In genomic region chr3:78358377-78358776, GRCm38 (mm10) we compare ENCODE assay signal across 9 mouse cellular contexts.
DNase-seq lines count a peak whose midpoint lies in the region; ATAC-seq and TF ChIP-seq lines count a peak whose summit lies in the region.
"Had no signal": no experiment of that assay in that cellular context is flagged by ENCODE, and none has a peak within 500 bp of the region (broad histone marks: within the 10 kb centered on the region; RNA-seq: fewer than 3 reads in every experiment).

No protein-coding gene starts in this region.

- no peaks in the 10 kb centered on the region for H3K9me3 ChIP-seq in lung, embryonic 14.5 days (ENCODE audit: low read depth, low read length)
- no peaks in the 10 kb centered on the region for H3K9me3 ChIP-seq in forebrain, embryonic 16.5 days (ENCODE audit: control insufficient read depth, low read length)
- H3K9me3 ChIP-seq: limb, embryonic 12.5 days; stomach, embryonic 15.5 days had no signal

- no peaks in the 10 kb centered on the region for H3K27me3 ChIP-seq in lung, embryonic 14.5 days (ENCODE audit: insufficient read depth, low read length)
- no peaks in the 10 kb centered on the region for H3K27me3 ChIP-seq in forebrain, embryonic 16.5 days (replicated peaks; ENCODE audit: control insufficient read depth, insufficient read depth, low read length)
- H3K27me3 ChIP-seq: limb, embryonic 12.5 days; stomach, embryonic 15.5 days had no signal

- DNase-seq in lung, embryonic 14.5 days, result peak; percentile 88
- DNase-seq in lung, postnatal 4 days, result no peak
- DNase-seq in c-Kit-positive CD71-negative TER-119-negative erythroid progenitor cells, embryonic 14.5 days (ENCODE audit: low read depth), result peak; percentile 10
- peak; percentile 55 for DNase-seq in left cerebral cortex, adult 11 months (ENCODE audit: low spot score)
- peak; percentile 19 for DNase-seq in right cerebral cortex, postnatal 14 days

- no peaks in the 10 kb centered on the region for H3K4me1 ChIP-seq in lung, embryonic 14.5 days (ENCODE audit: insufficient read depth)
- H3K4me1 ChIP-seq in forebrain, embryonic 16.5 days (replicated peaks; ENCODE audit: control insufficient read depth, insufficient read depth, low read length), result peaks cover 3% of the 10 kb centered on the region
- H3K4me1 ChIP-seq: limb, embryonic 12.5 days; stomach, embryonic 15.5 days had no signal

- no peak overlapping the region for H3K4me2 ChIP-seq in lung, embryonic 14.5 days
- H3K4me2 ChIP-seq in forebrain, embryonic 16.5 days (ENCODE audit: low read length), result no peak overlapping the region
- H3K4me2 ChIP-seq: limb, embryonic 12.5 days; stomach, embryonic 15.5 days had no signal

- WGBS in lung, embryonic 14.5 days, result 55% methylated on average over 1 of the region's 1 CpGs
- WGBS in forebrain, embryonic 16.5 days, result 63% methylated on average over 1 of the region's 1 CpGs

- no peak; the same call in 1 of the 2 replicates for ATAC-seq in lung, embryonic 14.5 days (ENCODE audit: insufficient read depth)
- peak; percentile 47; the same call in 1 of the 2 replicates for ATAC-seq in forebrain, embryonic 16.5 days
- no peak for ATAC-seq in monocyte, adult 5-6 weeks (replicated peaks; ENCODE audit: insufficient number of reproducible peaks, low FRiP score, low TSS enrichment, poor library complexity, severe bottlenecking)

- no peak overlapping the region for H3K27ac ChIP-seq in lung, embryonic 14.5 days (ENCODE audit: low read depth)
- no peak overlapping the region for H3K27ac ChIP-seq in forebrain, embryonic 16.5 days (ENCODE audit: low read length)
- H3K27ac ChIP-seq: limb, embryonic 12.5 days; stomach, embryonic 15.5 days had no signal

- H3K9ac ChIP-seq in lung, embryonic 14.5 days, result no peak overlapping the region
- no peak overlapping the region for H3K9ac ChIP-seq in forebrain, embryonic 16.5 days (replicated peaks; ENCODE audit: low read depth, low read length)
- H3K9ac ChIP-seq: limb, embryonic 12.5 days; stomach, embryonic 15.5 days had no signal

- peak; percentile 73 for TF ChIP-seq CTCF in lung, embryonic 14.5 days (IDR thresholded peaks at IDR 0.05; ENCODE audit: low read depth)

- no peaks in the 10 kb centered on the region for H3K36me3 ChIP-seq in lung, embryonic 14.5 days (ENCODE audit: insufficient read depth)
- H3K36me3 ChIP-seq in forebrain, embryonic 16.5 days (ENCODE audit: control insufficient read depth, insufficient read depth), result no peaks in the 10 kb centered on the region
- H3K36me3 ChIP-seq: limb, embryonic 12.5 days; stomach, embryonic 15.5 days had no signal

- H3K4me3 ChIP-seq in lung, embryonic 14.5 days (ENCODE audit: low read depth, low read length), result no peak overlapping the region
- H3K4me3 ChIP-seq in forebrain, embryonic 16.5 days (replicated peaks; ENCODE audit: low read length), result no peak overlapping the region
- H3K4me3 ChIP-seq: limb, embryonic 12.5 days; stomach, embryonic 15.5 days had no signal

Comparison
In these comparisons a context has a peak if more than half of its experiments do, and no peak if none do; other contexts are left out.
1. DNase-seq: peak in lung, embryonic 14.5 days (single experiment), c-Kit-positive CD71-negative TER-119-negative erythroid progenitor cells, embryonic 14.5 days (single experiment), left cerebral cortex, adult 11 months (single experiment) and right cerebral cortex, postnatal 14 days (single experiment); none in lung, postnatal 4 days (0 of 2).